Mouse (Mus musculus): ENCODE measurements at regions not wholly inside any gene's neighbourhood (a gene's known extent, or its start where the extent isn't known, plus 50 kb on each side); places are given as distances from the start of the nearest gene placed in this dataset.

DNA sequence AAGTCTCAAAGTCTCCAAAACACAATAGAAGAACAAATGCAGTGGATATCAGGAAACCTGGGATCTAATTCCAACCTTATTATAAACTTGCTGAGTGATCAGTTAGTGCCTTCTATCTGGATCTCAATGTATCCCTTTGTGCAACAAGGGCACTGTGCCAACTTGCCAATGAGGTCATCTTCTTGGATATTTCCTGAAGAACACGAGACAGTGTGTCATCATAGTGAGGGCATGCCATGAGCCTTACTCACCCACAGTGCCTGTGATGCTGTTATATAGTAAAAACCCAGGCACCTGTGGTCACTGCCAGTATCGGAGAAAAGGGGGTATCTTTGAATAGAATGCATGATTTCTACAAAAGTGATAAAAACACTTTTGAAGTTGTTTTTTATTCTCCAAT, 60.2 kb upstream of the Cd34 start:
- DNase-seq: no peak

DNA sequence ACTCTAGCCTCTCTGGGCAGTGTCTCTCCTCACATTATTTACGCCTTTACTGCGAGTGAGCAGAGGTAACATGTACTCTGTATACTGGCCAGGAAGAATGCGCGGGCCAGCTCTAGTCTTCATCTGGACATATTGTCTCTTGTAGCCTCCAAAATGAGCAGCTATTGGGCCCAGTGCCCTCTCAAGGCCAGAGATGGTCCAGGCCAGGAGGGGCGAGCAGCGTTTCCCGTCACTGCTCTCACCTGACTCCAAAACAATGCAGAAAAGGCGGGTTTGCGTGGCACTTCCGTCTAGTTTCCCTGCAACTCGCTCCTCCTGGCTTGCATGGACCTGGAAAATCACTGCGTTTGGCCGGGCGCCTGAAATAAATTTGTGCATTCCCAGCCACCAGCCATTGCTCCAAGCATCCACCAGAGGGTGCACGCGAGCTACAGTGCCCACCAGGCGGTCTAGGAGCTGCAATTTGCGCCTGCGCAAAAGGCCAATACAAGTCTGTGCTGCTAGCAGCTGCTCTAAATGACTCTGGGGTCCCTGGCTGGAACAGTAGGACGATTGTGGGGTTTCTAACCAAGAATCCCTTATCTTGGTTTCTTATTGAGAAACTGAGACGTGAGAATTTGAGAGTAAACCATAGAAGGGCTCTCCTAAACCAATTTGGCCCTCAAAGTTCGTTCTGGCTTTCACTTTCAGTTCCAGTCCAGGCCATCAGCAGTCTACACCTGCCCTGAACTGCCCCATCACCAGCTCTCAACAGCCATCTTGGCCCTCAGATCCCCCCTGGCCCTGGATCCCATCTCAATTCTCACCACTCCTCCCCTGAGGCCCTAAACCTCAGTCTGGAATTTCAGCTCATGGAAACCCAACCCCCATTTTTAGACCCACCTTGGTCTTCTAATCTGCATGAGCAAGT, 59.0 kb upstream of the Cd34 start:
- DNase-seq: peak; percentile 94

DNA sequence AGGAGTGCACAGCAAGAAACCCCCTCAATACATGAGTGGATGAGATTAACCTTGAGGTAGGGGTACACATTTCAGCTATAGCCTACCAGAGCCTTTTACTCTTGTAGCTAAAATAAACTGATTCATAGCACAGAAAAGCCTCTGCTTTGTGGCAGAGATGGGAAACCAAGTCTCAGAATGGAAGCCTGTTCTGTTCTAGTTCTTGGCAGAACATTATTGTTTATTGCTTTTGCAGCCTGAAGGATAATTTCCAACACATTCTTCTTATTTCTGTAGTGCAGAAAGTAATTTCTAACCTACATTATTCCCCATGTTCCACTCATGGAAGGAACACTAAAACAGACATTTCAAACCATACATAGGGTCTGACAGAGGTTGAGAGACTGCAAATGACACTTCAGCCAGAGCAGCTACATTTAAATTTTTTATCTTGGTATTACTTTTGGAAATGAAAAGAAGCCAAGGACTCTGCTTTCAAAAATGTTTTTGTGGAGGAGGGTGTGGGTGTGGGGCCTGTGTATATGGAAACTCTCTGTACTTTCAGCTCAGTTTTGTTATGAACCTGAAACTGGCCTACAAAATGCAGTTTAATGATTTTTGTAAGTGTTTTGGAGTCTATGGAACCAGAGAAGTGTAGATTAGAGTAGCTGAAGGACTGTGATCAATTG, 56.9 kb upstream of the Cd34 start:
- peak; percentile 18 for DNase-seq

DNA sequence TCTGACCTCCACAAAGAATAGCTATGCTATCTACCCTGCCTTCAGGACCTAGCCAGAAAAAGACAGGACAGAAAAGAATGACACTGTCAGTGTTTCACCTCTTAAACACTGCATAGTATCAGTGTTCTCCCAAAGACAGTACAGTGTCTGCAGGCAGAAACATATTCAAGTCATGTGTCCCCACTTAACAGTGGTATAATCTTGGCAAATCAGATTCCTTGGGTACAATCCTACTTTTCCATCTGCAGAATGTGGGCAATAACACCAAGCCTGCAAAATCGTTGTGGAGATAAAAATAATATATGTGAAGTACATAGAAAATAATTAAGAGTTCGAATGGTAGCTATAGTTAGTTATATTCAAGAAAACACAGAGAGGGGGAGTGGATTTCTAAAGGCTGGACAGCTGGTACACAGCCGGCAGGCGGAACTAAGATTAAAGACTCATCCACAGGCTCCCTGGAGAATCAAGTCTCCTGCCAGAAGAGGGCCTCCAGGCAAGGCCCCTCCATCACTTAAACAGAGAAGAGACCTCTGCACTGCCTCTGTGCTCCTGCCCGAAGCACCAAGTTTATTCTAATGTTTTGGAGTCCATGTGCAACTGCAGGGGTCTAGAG, 53.4 kb upstream of the Cd34 start:
- peak; percentile 75 for DNase-seq

DNA sequence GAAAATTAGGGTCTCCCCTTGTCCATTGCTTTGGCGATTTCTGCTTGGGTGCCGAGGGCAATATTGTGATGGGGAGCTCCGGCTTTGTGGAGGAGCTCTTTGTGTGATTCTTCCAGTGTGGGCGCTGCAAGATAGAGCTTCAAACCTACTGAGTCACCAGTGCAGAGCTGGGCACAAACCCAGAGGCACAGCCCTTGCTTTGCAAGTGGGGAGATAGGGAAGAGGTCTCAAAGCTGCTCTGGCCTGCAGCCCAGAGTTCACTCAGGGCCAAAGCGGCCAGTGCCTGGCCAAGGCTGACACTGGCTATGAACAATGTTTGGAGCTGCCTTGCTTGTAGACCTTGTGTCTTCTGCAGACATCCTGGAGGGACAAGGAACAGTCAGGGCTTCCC, 52.9 kb upstream of the Cd34 start:
- DNase-seq: peak; percentile 73

All from right cerebral cortex, postnatal 25 days (tissue).